Mouse (Mus musculus) heart, postnatal 36 days (tissue): ENCODE measurements around the gene Cox19. TPM values are rescaled to one million over a fixed set of nuclear protein-coding genes. Genes with fewer than 3 reads are reported as not detected.

Source experiments
- DNase-seq, 2 experiments: peaks; one replicate each; pipeline ENCODE4 v3.0.0; 2021 to 2022
- intact Hi-C: fragments of 180-260 bp; cut with DNase I; formaldehyde crosslinking; loops from one replicate; pipeline ENCODE4 v1.15.1; 2025
- microRNA-seq, 2 experiments: library from miRNA; unstranded; fragments of <30 nt; microRNA quantifications; one replicate each; pipeline ENCODE4 v1.2.0; 2021; ENCODE audit warnings: borderline number of aligned reads in 2 of 2
- total RNA-seq, 2 experiments: library from RNA; stranded (reverse); gene quantifications; 2 replicates each; pipeline ENCODE4 v1.2.3; 2021

Cox19 gene
- total RNA-seq, 2 experiments from 2014 or later: 80.4 to 83.7 TPM

GRCm38 (mm10) chr5:139314941-139315642 is 36.1 kb downstream of the Cox19 start:
- DNase-seq: no peak
- intact Hi-C loops: no loop called here

- DNase-seq: no peak
- intact Hi-C loops: no loop called here
Observed at GRCm38 (mm10) chr5:139313536-139313935, 37.7 kb downstream of the Cox19 start.

- intact Hi-C loops: no loop called here
Observed at GRCm38 (mm10) chr5:139311822-139312221, 39.4 kb downstream of the Cox19 start.

GRCm38 (mm10) chr5:139310477-139310876 is 40.7 kb downstream of the Cox19 start:
- intact Hi-C loops: no loop called here
- no peak for DNase-seq

More at GRCm38 (mm10) chr5:139311822-139312221, 39.4 kb downstream of the Cox19 start:
- DNase-seq: no peak

GRCm38 (mm10) chr5:139309946-139310345 is 41.3 kb downstream of the Cox19 start:
- intact Hi-C loops: no loop called here
- no peak for DNase-seq

GRCm38 (mm10) chr5:139303646-139304061 is 47.6 kb downstream of the Cox19 start:
- intact Hi-C loops: no loop called here
- no peak for DNase-seq

GRCm38 (mm10) chr5:139302101-139302500 is 49.1 kb downstream of the Cox19 start:
- DNase-seq: no peak
- intact Hi-C loops: no loop called here

GRCm38 (mm10) chr5:139297745-139298144 is 53.5 kb downstream of the Cox19 start:
- intact Hi-C loops: no loop called here
- no peak for DNase-seq

- intact Hi-C loops: no loop called here
- DNase-seq: no peak
Observed at GRCm38 (mm10) chr5:139297092-139297491, 54.1 kb downstream of the Cox19 start.

- no peak for DNase-seq
- intact Hi-C loops: no loop called here
Observed at GRCm38 (mm10) chr5:139294089-139294488, 57.1 kb downstream of the Cox19 start.

GRCm38 (mm10) chr5:139291811-139292560 is 59.2 kb downstream of the Cox19 start:
- intact Hi-C loops: no loop called here
- DNase-seq: no peak

GRCm38 (mm10) chr5:139290467-139291259 is 60.6 kb downstream of the Cox19 start:
- intact Hi-C loops: no loop called here
- no peak for DNase-seq

GRCm38 (mm10) chr5:139288591-139288990 is 62.6 kb downstream of the Cox19 start:
- DNase-seq: no peak
- intact Hi-C loops: no loop called here

GRCm38 (mm10) chr5:139287787-139288186 is 63.4 kb downstream of the Cox19 start:
- no peak for DNase-seq
- intact Hi-C loops: no loop called here

- no peak for DNase-seq
- intact Hi-C loops: no loop called here
Observed at GRCm38 (mm10) chr5:139287099-139287498, 64.1 kb downstream of the Cox19 start.

Small RNA genes within 50 kb of the gene (microRNA-seq; reads per million reads assigned to microRNA genes)
- gene Mir339: 398 to 494 reads per million in 2 experiments

Other genes with a start within 250 kb of the Cox19 start
- gene Prkar1b, start 201.4 kb downstream of the Cox19 start, total RNA-seq: 1 to 10 TPM; 1.5 to 4.4 TPM
- gene Dnaaf5, start 201.2 kb downstream of the Cox19 start, total RNA-seq: 10 to 100 TPM; 16.0 to 16.2 TPM
- gene Sun1, start 150.8 kb downstream of the Cox19 start, total RNA-seq: 10 to 100 TPM; 48.2 to 50.1 TPM
- 10 to 100 TPM; 44.8 to 47.4 TPM for gene Get4, start 99.1 kb downstream of the Cox19 start, total RNA-seq
- 1 to 10 TPM; 1.4 to 1.5 TPM for gene Adap1, start 25.8 kb downstream of the Cox19 start, total RNA-seq
- not detected for gene Cyp2w1, start 1.2 kb upstream of the Cox19 start, total RNA-seq
- gene Gpr146, start 26.3 kb upstream of the Cox19 start, total RNA-seq: 10 to 100 TPM; 43.6 to 56.2 TPM
- under 1 TPM; 0.62 to 0.64 TPM for gene C130050O18Rik, start 53.9 kb upstream of the Cox19 start, total RNA-seq
- gene Gper1, start 71.7 kb upstream of the Cox19 start, total RNA-seq: 1 to 10 TPM; 1.7 to 2.0 TPM
- 1 to 10 TPM; 4.7 to 5.5 TPM for gene 3110082I17Rik, start 109.1 kb upstream of the Cox19 start, total RNA-seq
- gene Zfand2a, start 133.1 kb upstream of the Cox19 start, total RNA-seq: 10 to 100 TPM; 14.0 to 17.9 TPM
- not detected for gene Uncx, start 192.1 kb upstream of the Cox19 start, total RNA-seq